Mouse (Mus musculus) cerebellum, adult 2 months (tissue): Measurements from ENCODE around the gene Med31.

ENCODE experiments used
- CTCF ChIP-seq: fragments of 200-500 bp; IDR thresholded peaks from 2 replicates; pipeline ENCODE4 v1.5.1; 2011; ENCODE audit warnings: low read depth, mild to moderate bottlenecking, control low read depth, low read length, moderate library complexity, borderline replicate concordance; ENCODE audit not compliant: insufficient read depth
- POLR2A ChIP-seq: fragments of 200-500 bp; IDR thresholded peaks from 2 replicates; pipeline ENCODE4 v1.6.1; 2011; ENCODE audit warnings: low read length, control low read depth, borderline replicate concordance; ENCODE audit not compliant: insufficient read depth

GRCm38 (mm10) chr11:72206341-72207203, 8.8 kb downstream of the Med31 start, which contains the start of gene Gm43951:
- TF ChIP-seq CTCF (peak; percentile 23; the same call in 1 of the 2 replicates), POLR2A (peak; percentile 35; the same call in 1 of the 2 replicates)
